Mouse (Mus musculus) adrenal gland, adult 2 months (tissue): Measurements from ENCODE around the gene Pcif1. TPM values are rescaled to one million over a fixed set of nuclear protein-coding genes. Genes with fewer than 3 reads are reported as not detected.
A peak's percentile ranks its signal among the peaks of the same experiment; 100 is the strongest.
"Not testable (repeated sequence)": the region's sequence is repeated elsewhere in the genome, so short reads cannot be mapped to it uniquely, and the experiment has no call there.

ENCODE experiments used
- DNase-seq: peaks from one replicate; pipeline ENCODE4 v3.0.0; 2021
- long read RNA-seq: library from polyadenylated mRNA; stranded (forward); transcript quantifications from one replicate; pipeline ENCODE4 v2.0.0, GENCODE M21; 2021
- polyA plus RNA-seq: library from polyadenylated mRNA; depleted of rRNA; stranded (reverse); fragments of >200 nt; gene quantifications from 2 replicates; pipeline ENCODE4 v1.2.3, GENCODE M21; 2012; rRNA removed
- total RNA-seq, 2 experiments: library from RNA; stranded (reverse); gene quantifications; 2 replicates each; pipeline ENCODE4 v1.2.3; 2021

The Pcif1 gene
- total RNA-seq (10 to 100 TPM; 45.1 to 51.6 TPM), polyA plus RNA-seq (66.3 and 67.2 TPM in 2 replicates)
- long read RNA-seq, full-length matches to known transcripts = 56 of 70 reads
- long read RNA-seq, partial matches to known transcripts = 7 of 70 reads
- long read RNA-seq, other reads (novel, unspliced or antisense) = 7 of 70 reads

GRCm38 (mm10) chr2:164879228-164879567 is at the start of gene Pcif1:
Gene Pcif1 (plus strand): TSS chr2:164879304.
- DNase-seq = peak; percentile 95

- no peak for DNase-seq
Observed at GRCm38 (mm10) chr2:164831029-164831428, 48.1 kb upstream of the Pcif1 start.

- no peak for DNase-seq
Observed at GRCm38 (mm10) chr2:164832032-164832747, 46.9 kb upstream of the Pcif1 start.

- peak; percentile 87 for DNase-seq
Observed at GRCm38 (mm10) chr2:164832748-164833301, 46.3 kb upstream of the Pcif1 start, which contains the start of gene Ctsa. Gene Ctsa (plus strand): TSS chr2:164832873.

GRCm38 (mm10) chr2:164833314-164833959 is 45.7 kb upstream of the Pcif1 start, which contains the start of gene Neurl2:
Gene Neurl2 (minus strand): TSS chr2:164833456.
- DNase-seq = peak; percentile 89

- no peak for DNase-seq
Observed at GRCm38 (mm10) chr2:164834531-164834930, 44.6 kb upstream of the Pcif1 start.

GRCm38 (mm10) chr2:164835164-164835563 is 43.9 kb upstream of the Pcif1 start:
- no peak for DNase-seq

- no peak for DNase-seq
Observed at GRCm38 (mm10) chr2:164845782-164846181, 33.3 kb upstream of the Pcif1 start.

GRCm38 (mm10) chr2:164850061-164850460 is 29.0 kb upstream of the Pcif1 start:
- no peak for DNase-seq

GRCm38 (mm10) chr2:164855572-164855971 is 23.5 kb upstream of the Pcif1 start:
- not testable (repeated sequence) for DNase-seq

- DNase-seq = peak; percentile 40
Observed at GRCm38 (mm10) chr2:164856309-164857100, 22.6 kb upstream of the Pcif1 start.

- DNase-seq = peak; percentile 57
Observed at GRCm38 (mm10) chr2:164857101-164857821, 21.8 kb upstream of the Pcif1 start, which contains the start of gene Pltp. Gene Pltp (minus strand): TSS chr2:164857711.

GRCm38 (mm10) chr2:164857842-164858553 is 21.1 kb upstream of the Pcif1 start:
- DNase-seq = no peak

GRCm38 (mm10) chr2:164859155-164859554 is 19.9 kb upstream of the Pcif1 start:
- DNase-seq = no peak

GRCm38 (mm10) chr2:164859640-164860432 is 19.3 kb upstream of the Pcif1 start:
- DNase-seq = no peak

- DNase-seq = no peak
Observed at GRCm38 (mm10) chr2:164861094-164861493, 18.0 kb upstream of the Pcif1 start.

GRCm38 (mm10) chr2:164862179-164862861 is 16.8 kb upstream of the Pcif1 start:
- peak; percentile 79 for DNase-seq

GRCm38 (mm10) chr2:164863411-164863810 is 15.7 kb upstream of the Pcif1 start:
- DNase-seq = not testable (repeated sequence)

- DNase-seq = no peak
Observed at GRCm38 (mm10) chr2:164864593-164864992, 14.5 kb upstream of the Pcif1 start.
